In genomic region chr15:86375262-86375661, GRCm38 (mm10) we compare ENCODE assay signal across 28 mouse cellular contexts.
"Had no signal": no experiment of that assay in that cellular context is flagged by ENCODE, and none has a peak within 500 bp of the region (broad histone marks: within the 10 kb centered on the region; RNA-seq: fewer than 3 reads in every experiment).

No protein-coding gene starts in this region.

- H3K4me1 ChIP-seq: embryonic facial prominence, embryonic 10.5 days; embryonic facial prominence, embryonic 12.5 days; embryonic facial prominence, embryonic 13.5 days; embryonic facial prominence, embryonic 15.5 days; forebrain, embryonic 10.5 days; forebrain, embryonic 12.5 days; forebrain, embryonic 13.5 days; forebrain, embryonic 15.5 days had no signal

- H3K4me2 ChIP-seq: embryonic facial prominence, embryonic 12.5 days; embryonic facial prominence, embryonic 13.5 days; embryonic facial prominence, embryonic 15.5 days; forebrain, embryonic 12.5 days; forebrain, embryonic 13.5 days; forebrain, embryonic 15.5 days had no signal

- H3K9ac ChIP-seq: embryonic facial prominence, embryonic 12.5 days; embryonic facial prominence, embryonic 13.5 days; embryonic facial prominence, embryonic 15.5 days; forebrain, embryonic 12.5 days; forebrain, embryonic 13.5 days; forebrain, embryonic 15.5 days; forebrain, postnatal 0 days had no signal

- H3K27ac ChIP-seq: embryonic facial prominence, embryonic 10.5 days; embryonic facial prominence, embryonic 12.5 days; embryonic facial prominence, embryonic 13.5 days; embryonic facial prominence, embryonic 15.5 days; forebrain, embryonic 10.5 days; forebrain, embryonic 12.5 days; forebrain, embryonic 13.5 days; forebrain, embryonic 15.5 days; gastrocnemius, adult 2 months; heart, adult 2 months had no signal

- H3K4me3 ChIP-seq: embryonic facial prominence, embryonic 10.5 days; embryonic facial prominence, embryonic 12.5 days; embryonic facial prominence, embryonic 13.5 days; embryonic facial prominence, embryonic 15.5 days; erythroblast, embryonic 14.5 days; forebrain, embryonic 10.5 days; forebrain, embryonic 12.5 days; forebrain, embryonic 13.5 days; forebrain, embryonic 15.5 days; gastrocnemius, adult 2 months; heart, adult 2 months had no signal

- ATAC-seq: forebrain, embryonic 13.5 days; forebrain, embryonic 14.5 days; forebrain, embryonic 15.5 days; forebrain, embryonic 16.5 days; forebrain, postnatal 0 days had no signal

- DNase-seq: cerebellum, adult 8-10 months; cerebellum, adult 9-10 months; cerebellum, adult 9-11 months; cerebellum, postnatal 10 days; cerebellum, postnatal 14 days; cerebellum, postnatal 25 days; cerebellum, postnatal 36 days; embryo, embryonic 11 days; forebrain, postnatal 0 days; gastrocnemius, adult 2 months; gastrocnemius, postnatal 10 days; gastrocnemius, postnatal 14 days; gastrocnemius, postnatal 25 days; gastrocnemius, postnatal 36 days; heart, adult 11 months; heart, adult 18-20 months; heart, adult 2 months had no signal

- H3K36me3 ChIP-seq: embryonic facial prominence, embryonic 10.5 days; embryonic facial prominence, embryonic 12.5 days; embryonic facial prominence, embryonic 13.5 days; embryonic facial prominence, embryonic 15.5 days; forebrain, embryonic 10.5 days; forebrain, embryonic 12.5 days; forebrain, embryonic 15.5 days had no signal

- H3K9me3 ChIP-seq: embryonic facial prominence, embryonic 10.5 days; embryonic facial prominence, embryonic 12.5 days; embryonic facial prominence, embryonic 13.5 days; embryonic facial prominence, embryonic 15.5 days; forebrain, embryonic 10.5 days; forebrain, embryonic 12.5 days; forebrain, embryonic 13.5 days; forebrain, embryonic 15.5 days had no signal

- H3K27me3 ChIP-seq: embryonic facial prominence, embryonic 12.5 days; embryonic facial prominence, embryonic 13.5 days; embryonic facial prominence, embryonic 15.5 days; forebrain, embryonic 12.5 days; forebrain, embryonic 13.5 days; forebrain, embryonic 15.5 days had no signal
